Mouse (Mus musculus): Measurements from ENCODE around the gene Pfkfb4. TPM values are rescaled to one million over a fixed set of nuclear protein-coding genes. Genes with fewer than 3 reads are reported as not detected.

Pfkfb4 gene
- polyA plus RNA-seq, 1 experiment from 2014 or later, result 12.8 TPM

GRCm38 (mm10) chr9:109003201-109003600 lies 11.6 kb downstream of the Pfkfb4 start:
- ATAC-seq (ENCODE audit: low FRiP score), result no peak
- DNase-seq (ENCODE audit: low spot score), result peak; percentile 73
- H3K4me1 ChIP-seq (replicated peaks; ENCODE audit: control insufficient read depth, insufficient read depth, low read length), result no peaks in the 10 kb centered on the region
- no peaks in the 10 kb centered on the region; the same call in 1 of the 2 replicates for H3K36me3 ChIP-seq (ENCODE audit: control insufficient read depth, insufficient read depth, low read length)
- no peaks in the 10 kb centered on the region for H3K27me3 ChIP-seq (ENCODE audit: control insufficient read depth, insufficient read depth, low read length)
- no peaks in the 10 kb centered on the region for H3K9me3 ChIP-seq (ENCODE audit: control insufficient read depth, low read length)
- no peak overlapping the region for H3K4me3 ChIP-seq (ENCODE audit: low read depth, low read length)
- no peak overlapping the region for H3K27ac ChIP-seq (ENCODE audit: low read depth, low read length)
- H3K9ac ChIP-seq (ENCODE audit: low read depth, low read length), result no peak overlapping the region
- WGBS, result 57% methylated on average over 2 of the region's 2 CpGs
- no peak overlapping the region for H3K4me2 ChIP-seq (replicated peaks; ENCODE audit: low read depth, low read length)

- H3K27me3 ChIP-seq (ENCODE audit: control insufficient read depth, insufficient read depth, low read length), result no peaks in the 10 kb centered on the region
- H3K4me1 ChIP-seq (replicated peaks; ENCODE audit: control insufficient read depth, insufficient read depth, low read length), result no peaks in the 10 kb centered on the region
- ATAC-seq (ENCODE audit: low FRiP score) (no peak), DNase-seq (ENCODE audit: low spot score) (no peak)
- no peaks in the 10 kb centered on the region for H3K36me3 ChIP-seq (ENCODE audit: control insufficient read depth, insufficient read depth, low read length)
- no peak overlapping the region for H3K4me3 ChIP-seq (ENCODE audit: low read depth, low read length)
- H3K9me3 ChIP-seq (ENCODE audit: control insufficient read depth, low read length), result no peaks in the 10 kb centered on the region
- H3K27ac ChIP-seq (ENCODE audit: low read depth, low read length), result no peak overlapping the region
- 87% methylated on average over 21 of the region's 21 CpGs for WGBS
- H3K4me2 ChIP-seq (replicated peaks; ENCODE audit: low read depth, low read length), result no peak overlapping the region
- H3K9ac ChIP-seq (ENCODE audit: low read depth, low read length), result no peak overlapping the region
Measured at GRCm38 (mm10) chr9:109007025-109007780, 15.6 kb downstream of the Pfkfb4 start.

GRCm38 (mm10) chr9:109008081-109008480 lies 16.5 kb downstream of the Pfkfb4 start:
- no peak for ATAC-seq (ENCODE audit: low FRiP score)
- no peak overlapping the region for H3K9ac ChIP-seq (ENCODE audit: low read depth, low read length)
- WGBS, result 77% methylated on average over 9 of the region's 9 CpGs

DNA sequence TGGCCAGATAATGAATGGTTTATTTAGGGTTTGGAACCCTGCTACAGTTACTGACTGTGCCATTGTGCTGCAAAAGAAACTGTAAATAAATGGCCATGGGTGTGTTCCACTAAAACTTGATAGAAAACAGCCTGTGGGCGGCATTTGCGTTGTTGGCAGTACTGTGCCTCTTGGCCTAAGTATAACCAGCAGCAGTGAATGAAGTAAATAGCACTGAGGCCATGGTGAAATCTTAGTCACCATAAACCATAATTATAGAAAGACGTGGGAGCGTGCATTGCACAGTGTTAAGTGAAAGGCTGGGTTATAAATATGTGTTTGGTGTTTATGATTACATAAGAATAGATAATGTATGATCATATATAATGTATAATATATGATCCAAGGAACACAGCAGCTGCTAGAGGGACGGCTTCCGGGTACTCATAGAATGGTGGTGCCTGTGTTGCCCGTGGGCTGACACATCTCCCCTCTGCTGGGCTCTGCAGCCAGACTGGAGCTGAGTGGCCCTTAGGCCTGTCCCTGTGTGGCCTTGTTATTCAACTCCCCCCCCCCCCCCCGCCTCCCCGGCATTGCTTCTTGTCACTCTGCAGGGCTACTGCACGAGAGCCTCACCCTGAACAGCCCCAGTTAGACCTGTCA lies 17.5 kb downstream of the Pfkfb4 start:
- H3K36me3 ChIP-seq (ENCODE audit: control insufficient read depth, insufficient read depth, low read length), result no peaks in the 10 kb centered on the region
- ATAC-seq (ENCODE audit: low FRiP score), result no peak
- no peaks in the 10 kb centered on the region for H3K27me3 ChIP-seq (ENCODE audit: control insufficient read depth, insufficient read depth, low read length)
- no peak overlapping the region for H3K4me2 ChIP-seq (replicated peaks; ENCODE audit: low read depth, low read length)
- no peak for DNase-seq (ENCODE audit: low spot score)
- no peaks in the 10 kb centered on the region for H3K4me1 ChIP-seq (replicated peaks; ENCODE audit: control insufficient read depth, insufficient read depth, low read length)
- 74% methylated on average over 9 of the region's 10 CpGs for WGBS
- H3K4me3 ChIP-seq (ENCODE audit: low read depth, low read length), result no peak overlapping the region
- no peak overlapping the region for H3K27ac ChIP-seq (ENCODE audit: low read depth, low read length)
- H3K9ac ChIP-seq (ENCODE audit: low read depth, low read length), result no peak overlapping the region
- no peaks in the 10 kb centered on the region for H3K9me3 ChIP-seq (ENCODE audit: control insufficient read depth, low read length)

More at GRCm38 (mm10) chr9:109008081-109008480, 16.5 kb downstream of the Pfkfb4 start:
- H3K4me1 ChIP-seq (replicated peaks; ENCODE audit: control insufficient read depth, insufficient read depth, low read length), result no peaks in the 10 kb centered on the region
- H3K9me3 ChIP-seq (ENCODE audit: control insufficient read depth, low read length), result no peaks in the 10 kb centered on the region
- no peak for DNase-seq (ENCODE audit: low spot score)
- H3K4me2 ChIP-seq (replicated peaks; ENCODE audit: low read depth, low read length), result no peak overlapping the region
- no peak overlapping the region for H3K4me3 ChIP-seq (ENCODE audit: low read depth, low read length)
- no peak overlapping the region for H3K27ac ChIP-seq (ENCODE audit: low read depth, low read length)
- no peaks in the 10 kb centered on the region for H3K27me3 ChIP-seq (ENCODE audit: control insufficient read depth, insufficient read depth, low read length)
- no peaks in the 10 kb centered on the region for H3K36me3 ChIP-seq (ENCODE audit: control insufficient read depth, insufficient read depth, low read length)

GRCm38 (mm10) chr9:109009636-109010315 lies 18.2 kb downstream of the Pfkfb4 start:
- Histone ChIP-seq H3K36me3 (ENCODE audit: control insufficient read depth, insufficient read depth, low read length) (no peaks in the 10 kb centered on the region), H3K9me3 (ENCODE audit: control insufficient read depth, low read length) (no peaks in the 10 kb centered on the region), H3K27ac (ENCODE audit: low read depth, low read length) (no peak overlapping the region), H3K27me3 (ENCODE audit: control insufficient read depth, insufficient read depth, low read length) (no peaks in the 10 kb centered on the region), H3K4me3 (ENCODE audit: low read depth, low read length) (no peak overlapping the region), H3K9ac (ENCODE audit: low read depth, low read length) (no peak overlapping the region), H3K4me2 (replicated peaks; ENCODE audit: low read depth, low read length) (no peak overlapping the region), H3K4me1 (replicated peaks; ENCODE audit: control insufficient read depth, insufficient read depth, low read length) (no peaks in the 10 kb centered on the region)
- ATAC-seq (ENCODE audit: low FRiP score), result no peak
- DNase-seq (ENCODE audit: low spot score), result no peak
- WGBS, result 58% methylated on average over 17 of the region's 17 CpGs

DNA sequence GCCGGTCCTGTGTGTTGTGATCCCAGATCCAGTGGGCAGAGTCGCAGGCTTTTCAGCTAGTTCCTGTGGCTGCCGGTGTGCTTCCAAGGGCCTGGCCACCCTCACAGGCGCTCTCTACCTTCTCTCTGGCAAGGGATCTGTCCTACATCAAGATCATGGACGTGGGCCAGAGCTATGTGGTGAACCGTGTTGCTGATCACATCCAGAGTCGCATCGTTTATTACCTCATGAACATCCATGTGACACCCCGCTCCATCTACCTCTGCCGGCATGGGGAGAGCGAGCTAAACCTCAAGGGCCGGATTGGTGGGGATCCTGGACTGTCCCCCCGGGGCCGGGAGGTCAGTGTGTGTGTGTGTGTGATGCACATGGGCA lies 18.7 kb downstream of the Pfkfb4 start:
- H3K9ac ChIP-seq (ENCODE audit: low read depth, low read length), result no peak overlapping the region
- no peak for DNase-seq (ENCODE audit: low spot score)
- H3K4me2 ChIP-seq (replicated peaks; ENCODE audit: low read depth, low read length), result no peak overlapping the region
- no peaks in the 10 kb centered on the region for H3K9me3 ChIP-seq (ENCODE audit: control insufficient read depth, low read length)
- no peak overlapping the region for H3K4me3 ChIP-seq (ENCODE audit: low read depth, low read length)
- no peaks in the 10 kb centered on the region for H3K36me3 ChIP-seq (ENCODE audit: control insufficient read depth, insufficient read depth, low read length)
- H3K4me1 ChIP-seq (replicated peaks; ENCODE audit: control insufficient read depth, insufficient read depth, low read length), result no peaks in the 10 kb centered on the region
- H3K27me3 ChIP-seq (ENCODE audit: control insufficient read depth, insufficient read depth, low read length), result no peaks in the 10 kb centered on the region
- 86% methylated on average over 14 of the region's 14 CpGs for WGBS
- H3K27ac ChIP-seq (ENCODE audit: low read depth, low read length), result no peak overlapping the region
- ATAC-seq (ENCODE audit: low FRiP score), result no peak

DNA sequence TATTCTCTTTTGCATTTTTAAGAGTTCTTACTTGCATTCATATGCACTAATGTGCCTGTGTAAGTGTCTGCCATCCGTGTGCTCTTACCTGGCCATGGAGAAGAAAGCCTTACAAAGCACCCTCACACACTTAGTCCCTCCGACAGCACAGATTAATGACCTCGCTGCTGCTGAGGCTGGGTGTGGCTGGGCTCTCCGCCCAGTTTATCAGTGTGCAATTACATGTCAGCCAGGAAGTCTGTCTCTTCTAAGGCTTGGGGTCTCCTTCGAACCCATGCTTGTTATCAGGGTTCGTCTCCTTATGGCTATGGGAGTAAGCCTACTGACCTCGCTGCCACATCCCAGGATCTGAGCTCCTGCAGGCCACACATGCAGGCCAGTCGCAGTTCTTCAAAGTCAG lies 23.8 kb downstream of the Pfkfb4 start:
- Histone ChIP-seq H3K36me3 (ENCODE audit: control insufficient read depth, insufficient read depth, low read length) (no peaks in the 10 kb centered on the region), H3K27me3 (ENCODE audit: control insufficient read depth, insufficient read depth, low read length) (no peaks in the 10 kb centered on the region), H3K9me3 (ENCODE audit: control insufficient read depth, low read length) (no peaks in the 10 kb centered on the region), H3K4me3 (ENCODE audit: low read depth, low read length) (no peak overlapping the region), H3K4me1 (replicated peaks; ENCODE audit: control insufficient read depth, insufficient read depth, low read length) (no peaks in the 10 kb centered on the region), H3K9ac (ENCODE audit: low read depth, low read length) (no peak overlapping the region), H3K4me2 (replicated peaks; ENCODE audit: low read depth, low read length) (no peak overlapping the region), H3K27ac (ENCODE audit: low read depth, low read length) (no peak overlapping the region)
- WGBS, result 81% methylated on average over 8 of the region's 8 CpGs
- DNase-seq (ENCODE audit: low spot score) (no peak), ATAC-seq (ENCODE audit: low FRiP score) (no peak)

- Histone ChIP-seq H3K9ac (ENCODE audit: low read depth, low read length) (no peak overlapping the region), H3K4me1 (replicated peaks; ENCODE audit: control insufficient read depth, insufficient read depth, low read length) (no peaks in the 10 kb centered on the region), H3K4me2 (replicated peaks; ENCODE audit: low read depth, low read length) (no peak overlapping the region), H3K36me3 (ENCODE audit: control insufficient read depth, insufficient read depth, low read length) (no peaks in the 10 kb centered on the region), H3K27ac (ENCODE audit: low read depth, low read length) (no peak overlapping the region), H3K4me3 (ENCODE audit: low read depth, low read length) (no peak overlapping the region), H3K27me3 (ENCODE audit: control insufficient read depth, insufficient read depth, low read length) (no peaks in the 10 kb centered on the region), H3K9me3 (ENCODE audit: control insufficient read depth, low read length) (no peaks in the 10 kb centered on the region)
- 69% methylated on average over 11 of the region's 11 CpGs for WGBS
- DNase-seq (ENCODE audit: low spot score) (no peak), ATAC-seq (ENCODE audit: low FRiP score) (no peak)
Measured at GRCm38 (mm10) chr9:109016973-109017604, 25.5 kb downstream of the Pfkfb4 start.

Data from hindbrain, embryonic 11.5 days (tissue).